Mouse (Mus musculus) bone marrow macrophage, adult 2 months (primary cell): ENCODE data around the gene Mpp1.

Experiments used
- CTCF ChIP-seq: IDR thresholded peaks from 2 replicates; pipeline ENCODE4 v1.5.1; 2012; ENCODE audit warnings: low read depth, mild to moderate bottlenecking, low read length, moderate library complexity
- POLR2A ChIP-seq: IDR thresholded peaks from 2 replicates; pipeline ENCODE4 v1.6.1; 2012; ENCODE audit warnings: mild to moderate bottlenecking, low read depth, low read length, borderline replicate concordance

GRCm38 (mm10) chrX:75137729-75138128 is 6.9 kb upstream of the Mpp1 start:
- TF ChIP-seq CTCF: no peak
- no peak for TF ChIP-seq POLR2A
